Mouse (Mus musculus) heart, embryonic 10.5 days (tissue): ENCODE data around the gene Olfr330. TPM values are rescaled to one million over a fixed set of nuclear protein-coding genes. Genes with fewer than 3 reads are reported as not detected.

Experiments used
- polyA plus RNA-seq: library from polyadenylated mRNA; unstranded; fragments of >200 nt; fragmentation: Nextera tagmentation; extraction: Ambion mirVana; gene quantifications from 2 replicates; pipeline ENCODE4 v1.2.1, GENCODE M21; 2016

Olfr330 gene
- polyA plus RNA-seq, 1 experiment from 2014 or later, result not detected

Other genes starting within 250 kb of the Olfr330 start
- gene Zfp692, start 227.8 kb downstream of the Olfr330 start, polyA plus RNA-seq, result 18.5 and 19.2 TPM in 2 replicates
- gene Zfp672, start 204.5 kb downstream of the Olfr330 start, polyA plus RNA-seq, result 30.4 and 31.6 TPM in 2 replicates
- 30.0 and 30.8 TPM in 2 replicates for gene Sh3bp5l, start 204.1 kb downstream of the Olfr330 start, polyA plus RNA-seq
- not detected in 2 replicates for gene Lypd8, start 155.8 kb downstream of the Olfr330 start, polyA plus RNA-seq
- not detected in 2 replicates for gene 1810065E05Rik, start 113.7 kb downstream of the Olfr330 start, polyA plus RNA-seq
- not detected in 2 replicates for gene Gm12253, start 102.3 kb downstream of the Olfr330 start, polyA plus RNA-seq
- gene Lypd9, start 81.9 kb downstream of the Olfr330 start, polyA plus RNA-seq, result not detected in 2 replicates
- gene Olfr30, start 72.6 kb downstream of the Olfr330 start, polyA plus RNA-seq, result not detected in 2 replicates
- gene Olfr332, start 42.3 kb downstream of the Olfr330 start, polyA plus RNA-seq, result not detected in 2 replicates
- not detected in 2 replicates for gene Olfr331, start 32.3 kb downstream of the Olfr330 start, polyA plus RNA-seq
- not detected in 2 replicates for gene Olfr329-ps, start 11.6 kb upstream of the Olfr330 start, polyA plus RNA-seq
- gene Olfr328, start 20.8 kb upstream of the Olfr330 start, polyA plus RNA-seq, result 0.08 TPM in 1 of 2 replicates, not detected in the other
- gene Olfr224, start 35.7 kb upstream of the Olfr330 start, polyA plus RNA-seq, result not detected in 2 replicates
- gene Olfr325, start 42.9 kb upstream of the Olfr330 start, polyA plus RNA-seq, result not detected in 2 replicates
- gene Olfr324, start 60.3 kb upstream of the Olfr330 start, polyA plus RNA-seq, result not detected in 2 replicates
- gene 2210407C18Rik, start 81.2 kb upstream of the Olfr330 start, polyA plus RNA-seq, result not detected in 2 replicates
- gene Olfr323, start 95.7 kb upstream of the Olfr330 start, polyA plus RNA-seq, result not detected in 2 replicates
- 1.1 and 1.2 TPM in 2 replicates for gene Trim58, start 105.6 kb upstream of the Olfr330 start, polyA plus RNA-seq
- gene Olfr322, start 123.9 kb upstream of the Olfr330 start, polyA plus RNA-seq, result not detected in 2 replicates
- not detected in 2 replicates for gene Olfr320, start 146.3 kb upstream of the Olfr330 start, polyA plus RNA-seq
- not detected in 2 replicates for gene Olfr319, start 164.3 kb upstream of the Olfr330 start, polyA plus RNA-seq
- not detected in 2 replicates for gene Olfr318, start 189.2 kb upstream of the Olfr330 start, polyA plus RNA-seq
- gene Olfr317, start 204.4 kb upstream of the Olfr330 start, polyA plus RNA-seq, result not detected in 2 replicates
- not detected in 2 replicates for gene Olfr316, start 217.9 kb upstream of the Olfr330 start, polyA plus RNA-seq
- gene Olfr315, start 238.4 kb upstream of the Olfr330 start, polyA plus RNA-seq, result not detected in 2 replicates
- gene Olfr314, start 248.1 kb upstream of the Olfr330 start, polyA plus RNA-seq, result not detected in 2 replicates